Mouse (Mus musculus): ENCODE measurements at regions not wholly inside any gene's neighbourhood (a gene's known extent, or its start where the extent isn't known, plus 50 kb on each side); places are given as distances from the start of the nearest gene placed in this dataset.

GRCm38 (mm10) chr7:115033987-115034386 is 290.5 kb downstream of the Insc start:
- ATAC-seq (ENCODE audit: insufficient read depth) (no peak), DNase-seq (ENCODE audit: low read depth in 3 of 3, low spot score in 3 of 3) (no peak)
- no peak for TF ChIP-seq EP300 (IDR thresholded peaks at IDR 0.05; ENCODE audit: low read depth)
- 8% methylated on average over 4 of the region's 4 CpGs for WGBS (ENCODE audit: insufficient replicate concordance)
- Histone ChIP-seq H3K36me3 (replicated peaks; ENCODE audit: control insufficient read depth, insufficient read depth, low read depth) (no peaks in the 10 kb centered on the region), H3K9me3 (ENCODE audit: control insufficient read depth, low read length) (no peaks in the 10 kb centered on the region), H3K4me3 (ENCODE audit: insufficient read depth in 1 of 2, low read depth in 2 of 2, low read length in 2 of 2) (no peak overlapping the region), H3K27ac (no peak overlapping the region), H3K27me3 (ENCODE audit: control insufficient read depth, insufficient read depth, low read length) (no peaks in the 10 kb centered on the region), H3K4me2 (ENCODE audit: low read depth) (no peak overlapping the region), H3K4me1 (replicated peaks; ENCODE audit: control insufficient read depth in 2 of 2, insufficient read depth in 2 of 2, low read length in 1 of 2) (no peaks in the 10 kb centered on the region), H3K9ac (replicated peaks) (no peak overlapping the region)

- Histone ChIP-seq H3K9me3 (ENCODE audit: control insufficient read depth, low read length) (no peaks in the 10 kb centered on the region), H3K4me2 (ENCODE audit: low read depth) (no peak overlapping the region), H3K4me1 (replicated peaks; ENCODE audit: control insufficient read depth in 2 of 2, insufficient read depth in 2 of 2, low read length in 1 of 2) (no peaks in the 10 kb centered on the region), H3K27ac (no peak overlapping the region), H3K27me3 (ENCODE audit: control insufficient read depth, insufficient read depth, low read length) (no peaks in the 10 kb centered on the region), H3K4me3 (ENCODE audit: insufficient read depth in 1 of 2, low read depth in 2 of 2, low read length in 2 of 2) (no peak overlapping the region), H3K9ac (replicated peaks) (no peak overlapping the region), H3K36me3 (replicated peaks; ENCODE audit: control insufficient read depth, insufficient read depth, low read depth) (no peaks in the 10 kb centered on the region)
- ATAC-seq (ENCODE audit: insufficient read depth) (no peak), DNase-seq (ENCODE audit: low read depth in 3 of 3, low spot score in 3 of 3) (no peak)
- TF ChIP-seq EP300 (IDR thresholded peaks at IDR 0.05; ENCODE audit: low read depth) = no peak
- TF ChIP-seq CTCF (IDR thresholded peaks at IDR 0.05; ENCODE audit: low read depth) = no peak
Measured at GRCm38 (mm10) chr7:115055527-115055926, 312.0 kb downstream of the Insc start.

GRCm38 (mm10) chr7:115056992-115057645 is 313.6 kb downstream of the Insc start:
- Histone ChIP-seq H3K27ac (no peak overlapping the region), H3K9me3 (ENCODE audit: control insufficient read depth, low read length) (no peaks in the 10 kb centered on the region), H3K36me3 (replicated peaks; ENCODE audit: control insufficient read depth, insufficient read depth, low read depth) (no peaks in the 10 kb centered on the region), H3K4me3 (ENCODE audit: insufficient read depth in 1 of 2, low read depth in 2 of 2, low read length in 2 of 2) (no peak overlapping the region), H3K4me1 (replicated peaks; ENCODE audit: control insufficient read depth in 2 of 2, insufficient read depth in 2 of 2, low read length in 1 of 2) (no peaks in the 10 kb centered on the region), H3K9ac (replicated peaks) (no peak overlapping the region), H3K27me3 (ENCODE audit: control insufficient read depth, insufficient read depth, low read length) (no peaks in the 10 kb centered on the region), H3K4me2 (ENCODE audit: low read depth) (no peak overlapping the region)
- ATAC-seq (ENCODE audit: insufficient read depth) = no peak
- no peak for DNase-seq (ENCODE audit: low read depth in 3 of 3, low spot score in 3 of 3)
- 58% methylated on average over 3 of the region's 3 CpGs for WGBS (ENCODE audit: insufficient replicate concordance)
- TF ChIP-seq EP300 (IDR thresholded peaks at IDR 0.05; ENCODE audit: low read depth) (no peak), CTCF (IDR thresholded peaks at IDR 0.05; ENCODE audit: low read depth) (no peak)

- Histone ChIP-seq H3K9me3 (ENCODE audit: control insufficient read depth, low read length) (no peaks in the 10 kb centered on the region), H3K36me3 (replicated peaks; ENCODE audit: control insufficient read depth, insufficient read depth, low read depth) (no peaks in the 10 kb centered on the region), H3K9ac (replicated peaks) (no peak overlapping the region), H3K27ac (no peak overlapping the region), H3K4me2 (ENCODE audit: low read depth) (no peak overlapping the region), H3K4me3 (ENCODE audit: insufficient read depth in 1 of 2, low read depth in 2 of 2, low read length in 2 of 2) (no peak overlapping the region), H3K27me3 (ENCODE audit: control insufficient read depth, insufficient read depth, low read length) (no peaks in the 10 kb centered on the region), H3K4me1 (replicated peaks; ENCODE audit: control insufficient read depth in 2 of 2, insufficient read depth in 2 of 2, low read length in 1 of 2) (no peaks in the 10 kb centered on the region)
- ATAC-seq (ENCODE audit: insufficient read depth) (no peak), DNase-seq (ENCODE audit: low read depth in 3 of 3, low spot score in 3 of 3) (no peak)
- TF ChIP-seq CTCF (IDR thresholded peaks at IDR 0.05; ENCODE audit: low read depth) (no peak), EP300 (IDR thresholded peaks at IDR 0.05; ENCODE audit: low read depth) (no peak)
- 18% methylated on average over 3 of the region's 3 CpGs for WGBS (ENCODE audit: insufficient replicate concordance)
Measured at GRCm38 (mm10) chr7:115057736-115058135, 314.2 kb downstream of the Insc start.

GRCm38 (mm10) chr7:115060171-115060570 is 316.7 kb downstream of the Insc start:
- 46% methylated on average over 5 of the region's 5 CpGs for WGBS (ENCODE audit: insufficient replicate concordance)
- ATAC-seq (ENCODE audit: insufficient read depth) = no peak
- H3K4me3 ChIP-seq (ENCODE audit: insufficient read depth in 1 of 2, low read depth in 2 of 2, low read length in 2 of 2) = no peak overlapping the region
- H3K9me3 ChIP-seq (ENCODE audit: control insufficient read depth, low read length) = no peaks in the 10 kb centered on the region
- H3K27me3 ChIP-seq (ENCODE audit: control insufficient read depth, insufficient read depth, low read length) = no peaks in the 10 kb centered on the region
- H3K4me2 ChIP-seq (ENCODE audit: low read depth) = no peak overlapping the region
- DNase-seq (ENCODE audit: low read depth in 3 of 3, low spot score in 3 of 3) = no peak
- no peak for TF ChIP-seq EP300 (IDR thresholded peaks at IDR 0.05; ENCODE audit: low read depth)
- no peak for TF ChIP-seq CTCF (IDR thresholded peaks at IDR 0.05; ENCODE audit: low read depth)
- no peaks in the 10 kb centered on the region for H3K36me3 ChIP-seq (replicated peaks; ENCODE audit: control insufficient read depth, insufficient read depth, low read depth)
- no peaks in the 10 kb centered on the region for H3K4me1 ChIP-seq (replicated peaks; ENCODE audit: control insufficient read depth in 2 of 2, insufficient read depth in 2 of 2, low read length in 1 of 2)
- no peak overlapping the region for H3K27ac ChIP-seq
- H3K9ac ChIP-seq (replicated peaks) = no peak overlapping the region
